ENCODE assay signal across 22 mouse cellular contexts in genomic region chr1:73904641-73905040, GRCm38 (mm10).
DNase-seq lines count a peak whose midpoint lies in the region; ATAC-seq lines count a peak whose summit lies in the region.
"Had no signal": no experiment of that assay in that cellular context is flagged by ENCODE, and none has a peak within 500 bp of the region (broad histone marks: within the 10 kb centered on the region; RNA-seq: fewer than 3 reads in every experiment).

No protein-coding gene starts in this region.

- no peak overlapping the region for H3K4me2 ChIP-seq in intestine, embryonic 14.5 days (ENCODE audit: low read length)
- H3K4me2 ChIP-seq in intestine, embryonic 16.5 days (ENCODE audit: low read depth, low read length), result no peak overlapping the region
- H3K4me2 ChIP-seq: limb, embryonic 13.5 days; liver, embryonic 12.5 days; midbrain, embryonic 11.5 days had no signal

- H3K27ac ChIP-seq in intestine, embryonic 14.5 days (ENCODE audit: low read depth), result no peak overlapping the region
- H3K27ac ChIP-seq in intestine, embryonic 16.5 days (ENCODE audit: low read length), result no peak overlapping the region
- H3K27ac ChIP-seq: hindbrain, embryonic 10.5 days; limb, embryonic 13.5 days; liver, embryonic 12.5 days had no signal

- H3K27me3 ChIP-seq in intestine, embryonic 14.5 days (replicated peaks; ENCODE audit: control insufficient read depth, insufficient read depth, low read length), result no peaks in the 10 kb centered on the region
- no peaks in the 10 kb centered on the region for H3K27me3 ChIP-seq in intestine, embryonic 16.5 days (replicated peaks; ENCODE audit: control insufficient read depth, insufficient read depth, low read length)
- H3K27me3 ChIP-seq: limb, embryonic 13.5 days; liver, embryonic 12.5 days; Patski had no signal

- H3K9me3 ChIP-seq in intestine, embryonic 14.5 days (ENCODE audit: control insufficient read depth, low read length), result 0 out of 2 replicates have a peak, but pooled peaks cover 3% of the 10 kb centered on the region
- no peaks in the 10 kb centered on the region for H3K9me3 ChIP-seq in intestine, embryonic 16.5 days (ENCODE audit: control insufficient read depth, low read length)
- H3K9me3 ChIP-seq: hindbrain, embryonic 10.5 days; limb, embryonic 13.5 days; liver, embryonic 12.5 days had no signal

- H3K4me3 ChIP-seq in intestine, embryonic 14.5 days (ENCODE audit: low read depth, low read length), result no peak overlapping the region
- H3K4me3 ChIP-seq in intestine, embryonic 16.5 days (ENCODE audit: low read length), result no peak overlapping the region
- H3K4me3 ChIP-seq: hindbrain, embryonic 10.5 days; limb, embryonic 13.5 days; liver, embryonic 12.5 days had no signal

- WGBS in intestine, embryonic 14.5 days, result 88% methylated on average over 8 of the region's 8 CpGs
- 92% methylated on average over 8 of the region's 8 CpGs for WGBS in intestine, embryonic 16.5 days

- peak; percentile 92 for DNase-seq in heart, adult 11 months
- DNase-seq in heart, adult 8-10 months (ENCODE audit: low spot score), result no peak
- peak; percentile 48 for DNase-seq in intestine, embryonic 14.5 days (ENCODE audit: low spot score)
- DNase-seq in testis, postnatal 10 days (ENCODE audit: low spot score), result peak; percentile 40
- no peak for DNase-seq in testis, postnatal 14 days (ENCODE audit: low spot score)
- DNase-seq: B cell, adult 2 months; cerebellum, postnatal 25 days; gastrocnemius, postnatal 14 days; kidney, postnatal 10 days; lung, adult 18-20 months; thymus, postnatal 25 days had no signal

- no peaks in the 10 kb centered on the region for H3K36me3 ChIP-seq in intestine, embryonic 14.5 days (ENCODE audit: control insufficient read depth, insufficient read depth, low read length)
- no peaks in the 10 kb centered on the region for H3K36me3 ChIP-seq in intestine, embryonic 16.5 days (ENCODE audit: control insufficient read depth, insufficient read depth, low read length)
- H3K36me3 ChIP-seq: G1E; hindbrain, embryonic 10.5 days; liver, embryonic 12.5 days had no signal

- no peak for ATAC-seq in intestine, embryonic 14.5 days (replicated peaks; ENCODE audit: low FRiP score, low TSS enrichment, low read depth)
- ATAC-seq in intestine, embryonic 16.5 days, result no peak
- ATAC-seq in megakaryocyte, adult 5-6 weeks (ENCODE audit: poor library complexity, severe bottlenecking), result no peak
- ATAC-seq: forebrain, embryonic 16.5 days; hindbrain, embryonic 16.5 days; intestine, postnatal 0 days; liver, embryonic 12.5 days; Patski had no signal

- H3K9ac ChIP-seq in intestine, embryonic 14.5 days (ENCODE audit: low read length), result no peak overlapping the region
- no peak overlapping the region for H3K9ac ChIP-seq in intestine, embryonic 16.5 days (ENCODE audit: low read depth, low read length)
- H3K9ac ChIP-seq: limb, embryonic 13.5 days; liver, embryonic 12.5 days had no signal

- 0 out of 2 replicates have a peak, but pooled peaks cover 5% of the 10 kb centered on the region for H3K4me1 ChIP-seq in intestine, embryonic 14.5 days (replicated peaks; ENCODE audit: control insufficient read depth, insufficient read depth, low read length)
- H3K4me1 ChIP-seq in intestine, embryonic 16.5 days (ENCODE audit: control insufficient read depth, insufficient read depth, low read length), result no peaks in the 10 kb centered on the region
- H3K4me1 ChIP-seq: liver, embryonic 12.5 days had no signal

Comparison
In these comparisons a context has a peak if more than half of its experiments do, and no peak if none do; other contexts are left out.
1. DNase-seq: peak in heart, adult 11 months (single experiment), intestine, embryonic 14.5 days (single experiment) and testis, postnatal 10 days (single experiment); none in heart, adult 8-10 months (single experiment) and testis, postnatal 14 days (single experiment).